Mouse (Mus musculus) spleen, postnatal 0 days (tissue): Measurements from ENCODE around the gene Lpin1. TPM values are rescaled to one million over a fixed set of nuclear protein-coding genes. Genes with fewer than 3 reads are reported as not detected.

Experiments used
- polyA plus RNA-seq: library from polyadenylated mRNA; unstranded; fragments of >200 nt; fragmentation: Nextera tagmentation; extraction: Ambion mirVana; gene quantifications from 2 replicates; pipeline ENCODE4 v1.2.1, GENCODE M21; 2015

Gene Lpin1
- 9.2 and 9.9 TPM in 2 replicates for polyA plus RNA-seq

GRCm38 (mm10) chr12:16610936-16611335 is at the start of gene Lpin1:
Lpin1 (minus strand) TSS chr12:16610966.

GRCm38 (mm10) chr12:16653332-16654093 is 42.7 kb upstream of the Lpin1 start, which contains the start of gene Ntsr2:
Ntsr2 (plus strand) TSS chr12:16653382.

Other genes with a start within 250 kb of the Lpin1 start
- gene Ntsr2, start 42.4 kb upstream of the Lpin1 start, polyA plus RNA-seq, result 0.12 TPM in 1 of 2 replicates, not detected in the other
- gene Greb1, start 189.9 kb upstream of the Lpin1 start, polyA plus RNA-seq, result 0.24 and 0.30 TPM in 2 replicates
- 18.8 and 20.6 TPM in 2 replicates for gene E2f6, start 200.0 kb upstream of the Lpin1 start, polyA plus RNA-seq